Mouse (Mus musculus) MEL (cell line): ENCODE measurements around the gene Prm3. TPM values are rescaled to one million over a fixed set of nuclear protein-coding genes. Genes with fewer than 3 reads are reported as not detected.
A peak's percentile ranks its signal among the peaks of the same experiment; 100 is the strongest.

Experiments used
- DNase-seq: peaks from one replicate; pipeline ENCODE4 v3.0.0; 2011; ENCODE audit warnings: low read depth, low spot score
- H3K27ac ChIP-seq: 2 replicates; pipeline ENCODE4 v1.5.1; 2012; ENCODE audit warnings: low read depth, mild to moderate bottlenecking, control low read depth, low read length, moderate library complexity; ENCODE audit not compliant: control insufficient read depth
- H3K27me3 ChIP-seq, 2 experiments: fragments of 150-350 bp in 1 of 2; sonication (generic) in 1 of 2; 2 replicates each; pipeline ENCODE4 v1.6.1; 2012; ENCODE audit warnings: low read length in 2 of 2, mild to moderate bottlenecking in 2 of 2, improper control_type of control experiment in 1 of 2, moderate library complexity in 1 of 2; ENCODE audit not compliant: insufficient read depth in 2 of 2, control insufficient read depth in 1 of 2
- H3K36me3 ChIP-seq, 2 experiments: 2 replicates each; pipeline ENCODE4 v1.6.1; 2012 to 2014; ENCODE audit warnings: low read length in 2 of 2, improper control_type of control experiment in 1 of 2, inconsistent platforms in 1 of 2, mild to moderate bottlenecking in 1 of 2; ENCODE audit not compliant: insufficient read depth in 2 of 2, control insufficient read depth in 1 of 2
- H3K4me1 ChIP-seq, 2 experiments: fragments of 150-350 bp in 1 of 2; sonication (generic) in 1 of 2; 2 replicates each; pipeline ENCODE4 v1.6.1; 2012; ENCODE audit warnings: low read length in 2 of 2, improper control_type of control experiment in 1 of 2, mild to moderate bottlenecking in 1 of 2; ENCODE audit not compliant: insufficient read depth in 2 of 2, control insufficient read depth in 1 of 2
- H3K4me3 ChIP-seq, 2 experiments: fragments of 150-350 bp in 1 of 2; sonication (generic) in 1 of 2; 2 replicates each; pipeline ENCODE4 v1.5.1; 2012; ENCODE audit warnings: low read depth in 2 of 2, low read length in 2 of 2, mild to moderate bottlenecking in 2 of 2, moderate library complexity in 2 of 2, control low read depth in 1 of 2, improper control_type of control experiment in 1 of 2; ENCODE audit not compliant: control insufficient read depth in 1 of 2, insufficient read depth in 1 of 2
- H3K79me2 ChIP-seq: 2 replicates; pipeline ENCODE4 v1.6.1; 2012; ENCODE audit warnings: mild to moderate bottlenecking, low read length, moderate library complexity; ENCODE audit not compliant: control insufficient read depth, poor library complexity, insufficient read depth
- H3K9ac ChIP-seq: 2 replicates; pipeline ENCODE4 v1.6.1; 2012; ENCODE audit warnings: low read depth, mild to moderate bottlenecking, control low read depth, low read length, moderate library complexity; ENCODE audit not compliant: control insufficient read depth, poor library complexity, severe bottlenecking
- H3K9me3 ChIP-seq: fragments of 150-350 bp; sonication (generic); replicated peaks from 2 replicates; pipeline ENCODE4 v1.6.1; 2012; ENCODE audit warnings: mild to moderate bottlenecking, low read length, improper control_type of control experiment, moderate library complexity; ENCODE audit not compliant: insufficient read depth
- CHD1 ChIP-seq: IDR thresholded peaks from 2 replicates; pipeline ENCODE4 v1.6.1; 2012; ENCODE audit warnings: low read depth, mild to moderate bottlenecking, inconsistent platforms, low read length, improper control_type of control experiment
- E2F4 ChIP-seq: IDR thresholded peaks from 2 replicates; pipeline ENCODE4 v1.6.1; 2011; ENCODE audit warnings: low read depth, low read length, improper control_type of control experiment, borderline replicate concordance
- EP300 ChIP-seq, 2 experiments: IDR thresholded peaks; 2 replicates each; pipeline ENCODE4 v1.6.1; 2011; ENCODE audit warnings: improper control_type of control experiment in 2 of 2, low read length in 2 of 2, low read depth in 1 of 2, mild to moderate bottlenecking in 1 of 2
- ETS1 ChIP-seq: IDR thresholded peaks from 2 replicates; pipeline ENCODE4 v1.6.1; 2012; ENCODE audit warnings: low read depth, mild to moderate bottlenecking, inconsistent platforms, low read length, improper control_type of control experiment, moderate library complexity
- GABPA ChIP-seq: IDR thresholded peaks from 2 replicates; pipeline ENCODE4 v1.6.1; 2012; ENCODE audit warnings: low read depth, mild to moderate bottlenecking, inconsistent platforms, low read length, improper control_type of control experiment, moderate library complexity
- GATA1 ChIP-seq: IDR thresholded peaks from 2 replicates; pipeline ENCODE4 v1.6.1; 2011; ENCODE audit warnings: low read depth, low read length, improper control_type of control experiment
- HCFC1 ChIP-seq: IDR thresholded peaks from 2 replicates; pipeline ENCODE4 v1.6.1; 2012; ENCODE audit warnings: low read depth, mild to moderate bottlenecking, inconsistent platforms, low read length, improper control_type of control experiment, moderate library complexity
- JUND ChIP-seq: IDR thresholded peaks from 2 replicates; pipeline ENCODE4 v1.6.1; 2011; ENCODE audit warnings: low read depth, mild to moderate bottlenecking, improper control_type of control experiment, low read length
- KAT2A ChIP-seq: conservative IDR thresholded peaks from 2 replicates; pipeline ENCODE4 v1.6.1; 2012; ENCODE audit warnings: low read depth, low read length, improper control_type of control experiment, inconsistent platforms
- MAFK ChIP-seq: IDR thresholded peaks from 2 replicates; pipeline ENCODE4 v1.6.1; 2011; ENCODE audit warnings: low read depth, mild to moderate bottlenecking, low read length, improper control_type of control experiment, borderline replicate concordance
- MYB ChIP-seq: IDR thresholded peaks from 2 replicates; pipeline ENCODE4 v1.6.1; 2011; ENCODE audit warnings: mild to moderate bottlenecking, low read depth, low read length, improper control_type of control experiment
- NELFE ChIP-seq: IDR thresholded peaks from 2 replicates; pipeline ENCODE4 v1.6.1; 2011; ENCODE audit warnings: low read depth, low read length, improper control_type of control experiment
- POLR2A ChIP-seq, 2 experiments: IDR thresholded peaks; 2 replicates each; pipeline ENCODE4 v1.6.1; 2011 to 2012; ENCODE audit warnings: low read length in 2 of 2, mild to moderate bottlenecking in 2 of 2, control low read depth in 1 of 2, improper control_type of control experiment in 1 of 2, low read depth in 1 of 2, moderate library complexity in 1 of 2; ENCODE audit not compliant: control insufficient read depth in 1 of 2, insufficient read depth in 1 of 2, poor library complexity in 1 of 2
- POLR2AphosphoS2 ChIP-seq: IDR thresholded peaks from 2 replicates; pipeline ENCODE4 v1.6.1; 2011; ENCODE audit warnings: low read length, improper control_type of control experiment
- RAD21 ChIP-seq: IDR thresholded peaks from 2 replicates; pipeline ENCODE4 v1.6.1; 2011; ENCODE audit warnings: mild to moderate bottlenecking, low read depth, low read length, improper control_type of control experiment
- SMC3 ChIP-seq: IDR thresholded peaks from 2 replicates; pipeline ENCODE4 v1.6.1; 2011; ENCODE audit warnings: low read depth, low read length, improper control_type of control experiment
- TAL1 ChIP-seq: IDR thresholded peaks from 2 replicates; pipeline ENCODE4 v1.6.1; 2012; ENCODE audit warnings: mild to moderate bottlenecking, inconsistent platforms, low read length, moderate library complexity, mixed read lengths
- TBP ChIP-seq: IDR thresholded peaks from 2 replicates; pipeline ENCODE4 v1.8.0; 2011; ENCODE audit warnings: low read depth, low read length, improper control_type of control experiment
- UBTF ChIP-seq: IDR thresholded peaks from 2 replicates; pipeline ENCODE4 v1.6.1; 2012; ENCODE audit warnings: low read depth, mild to moderate bottlenecking, inconsistent platforms, low read length, improper control_type of control experiment, moderate library complexity, borderline replicate concordance; ENCODE audit not compliant: insufficient read depth
- USF1 ChIP-seq: IDR thresholded peaks from 2 replicates; pipeline ENCODE4 v1.6.1; 2014; ENCODE audit warnings: low read depth, mild to moderate bottlenecking, inconsistent platforms, low read length, improper control_type of control experiment, moderate library complexity
- USF2 ChIP-seq, 2 experiments: IDR thresholded peaks; 2 replicates each; pipeline ENCODE4 v1.6.1; 2011 to 2012; ENCODE audit warnings: improper control_type of control experiment in 2 of 2, low read length in 2 of 2, borderline replicate concordance in 1 of 2, inconsistent platforms in 1 of 2, low read depth in 1 of 2, mild to moderate bottlenecking in 1 of 2; ENCODE audit not compliant: insufficient read depth in 1 of 2
- ZC3H11A ChIP-seq: IDR thresholded peaks from 2 replicates; pipeline ENCODE4 v1.6.1; 2012; ENCODE audit warnings: low read depth, mild to moderate bottlenecking, inconsistent platforms, low read length, improper control_type of control experiment
- ZMIZ1 ChIP-seq: IDR thresholded peaks from 2 replicates; pipeline ENCODE4 v1.6.1; 2012; ENCODE audit warnings: low read depth, mild to moderate bottlenecking, inconsistent platforms, low read length, improper control_type of control experiment, moderate library complexity
- polyA plus RNA-seq, 2 experiments: library from polyadenylated mRNA; stranded (reverse) in 1 of 2; unstranded in 1 of 2; fragments of >175 nt in 1 of 2; fragments of >200 nt in 1 of 2; gene quantifications; 2 replicates each; pipeline versions ENCODE4 v1.2.1 to v1.2.4; 2012; ENCODE audit warnings: low replicate concordance in 2 of 2, low read depth in 1 of 2; ENCODE audit not compliant: insufficient read length in 2 of 2, insufficient read depth in 1 of 2, missing spikeins in 1 of 2
- total RNA-seq: library from RNA; depleted of rRNA; stranded (reverse); fragments of 300-350 nt; gene quantifications from 2 replicates; pipeline ENCODE4 v1.2.3, GENCODE M21; 2012

The Prm3 gene
- total and polyA plus RNA-seq, 3 experiments, result not detected

DNA sequence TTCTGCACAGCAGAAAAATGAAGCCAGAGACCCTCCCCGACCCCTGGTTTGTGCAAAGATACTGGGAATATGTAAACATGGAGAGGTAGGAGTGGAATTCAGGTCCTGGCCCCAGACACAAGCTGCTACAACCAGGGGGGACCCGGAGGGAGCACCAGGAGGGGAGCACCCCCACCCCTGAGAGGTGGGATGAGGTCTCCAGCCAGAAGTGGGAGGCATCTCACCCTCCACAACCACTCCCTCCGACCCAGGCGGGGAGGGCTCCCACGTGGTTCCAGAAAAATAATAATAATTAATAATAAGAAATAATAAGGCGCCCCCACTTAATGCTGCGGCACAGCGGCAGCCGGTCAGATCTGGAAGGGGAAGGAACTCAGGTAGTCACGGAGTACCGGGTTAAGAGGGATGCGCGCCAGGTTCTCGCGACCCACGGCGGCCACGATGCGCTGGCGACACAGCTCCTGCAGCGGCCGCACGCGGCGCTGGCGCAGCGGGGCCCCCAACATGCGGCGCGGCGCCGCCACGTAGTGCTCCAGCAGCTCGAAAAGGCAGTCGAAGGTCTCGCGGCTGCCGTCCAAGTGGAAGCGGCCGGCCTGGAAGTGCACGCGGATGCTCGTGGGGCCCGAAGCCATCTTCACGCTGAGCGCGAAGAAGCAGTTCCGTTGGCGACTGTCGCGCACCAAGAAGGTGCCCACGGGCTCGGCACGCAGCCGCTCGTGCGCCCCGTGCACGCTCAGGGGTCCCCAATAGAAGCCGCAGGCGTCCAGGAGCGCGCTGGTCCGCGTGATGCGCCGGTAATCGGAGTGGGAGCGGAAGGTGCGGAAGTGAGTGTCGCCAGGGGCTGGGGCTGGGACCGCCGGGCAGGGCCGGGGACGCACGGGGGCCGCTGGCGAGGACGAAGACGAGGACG, 6.6 kb downstream of the Prm3 start:
- peaks cover 0 to 4% of the 10 kb centered on the region in 2 experiments; a peak in 2 of 4 replicates for H3K27me3 ChIP-seq
- peaks cover 0 to 3% of the 10 kb centered on the region in 2 experiments; a peak in 1 of 4 replicates for H3K4me1 ChIP-seq
- no peak for DNase-seq

DNA sequence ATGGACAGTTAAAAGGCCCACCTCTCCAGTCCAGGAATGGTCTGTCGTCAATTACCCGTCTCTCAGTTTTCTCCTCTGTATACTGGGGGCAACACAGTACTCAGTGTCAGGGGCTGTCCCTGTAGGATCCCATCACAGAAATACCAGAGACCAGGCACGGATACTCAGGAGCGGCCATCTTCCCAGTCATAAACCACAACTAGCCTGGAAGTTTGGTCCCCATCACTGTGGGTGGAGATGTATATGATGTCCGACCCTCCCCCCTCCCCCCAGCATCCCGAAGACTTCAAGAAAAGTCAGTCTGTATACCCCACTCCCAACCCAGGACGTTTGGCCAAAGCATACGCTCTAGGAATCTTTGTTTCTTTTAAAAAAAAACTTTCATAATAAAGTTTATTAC, 7.3 kb downstream of the Prm3 start:
- Histone ChIP-seq H3K79me2 (no peaks in the 10 kb centered on the region; the same call in 1 of the 2 replicates), H3K27ac (no peak overlapping the region), H3K9me3 (no peaks in the 10 kb centered on the region)
- TF ChIP-seq EP300 (IDR thresholded peaks at IDR 0.05; ENCODE audit: low read depth in 1 of 2, low read length in 2 of 2), result no peak
- no peak for TF ChIP-seq GABPA
- TF ChIP-seq CHD1, result no peak
- TF ChIP-seq POLR2A (IDR thresholded peaks at IDR 0.05; ENCODE audit: control insufficient read depth in 1 of 2, insufficient read depth in 1 of 2, low read depth in 1 of 2, low read length in 2 of 2, poor library complexity in 1 of 2), result no peak
- TF ChIP-seq ZMIZ1, result no peak
- TF ChIP-seq MAFK, result no peak
- TF ChIP-seq MYB, result no peak
- TF ChIP-seq E2F4, result no peak
- no peak for TF ChIP-seq SMC3
- no peak for TF ChIP-seq TAL1
- TF ChIP-seq USF2 (IDR thresholded peaks at IDR 0.05; ENCODE audit: borderline replicate concordance in 1 of 2, insufficient read depth in 1 of 2, low read depth in 1 of 2, low read length in 2 of 2), result no peak
- TF ChIP-seq, all 39 proteins: peak for 0
- peaks cover 0 to 3% of the 10 kb centered on the region in 2 experiments; a peak in 1 of 4 replicates for H3K4me1 ChIP-seq
- H3K27me3 ChIP-seq, result peaks cover 0 to 4% of the 10 kb centered on the region in 2 experiments; a peak in 3 of 4 replicates
- DNase-seq, result no peak
- no peaks in the 10 kb centered on the region for H3K36me3 ChIP-seq
- H3K4me3 ChIP-seq, result no peak overlapping the region
- no peak overlapping the region for H3K9ac ChIP-seq

More for the DNA sequence above, 6.6 kb downstream of the Prm3 start:
- no peak for TF ChIP-seq POLR2AphosphoS2
- no peak for TF ChIP-seq KAT2A
- no peak for TF ChIP-seq NELFE
- no peak for TF ChIP-seq MAFK
- TF ChIP-seq JUND, result no peak
- TF ChIP-seq ZMIZ1, result no peak
- TF ChIP-seq RAD21, result no peak
- no peak for TF ChIP-seq HCFC1
- no peak for TF ChIP-seq ETS1
- TF ChIP-seq ZC3H11A, result no peak
- no peak for TF ChIP-seq TBP
- no peak for TF ChIP-seq EP300 (IDR thresholded peaks at IDR 0.05; ENCODE audit: low read depth in 1 of 2, low read length in 2 of 2)
- no peak for TF ChIP-seq GABPA
- no peak for TF ChIP-seq GATA1
- no peak for TF ChIP-seq E2F4
- no peak for TF ChIP-seq USF1
- TF ChIP-seq UBTF, result no peak
- Histone ChIP-seq H3K4me3 (peak overlapping the region; percentile 70 to 95; a peak in 3 of 4 replicates), H3K36me3 (no peaks in the 10 kb centered on the region), H3K79me2 (no peaks in the 10 kb centered on the region; the same call in 1 of the 2 replicates), H3K9me3 (no peaks in the 10 kb centered on the region), H3K27ac (no peak overlapping the region), H3K9ac (peak overlapping the region; percentile 56)
